Mouse (Mus musculus) retina, postnatal 7 days (tissue): Measurements from ENCODE around the gene Cd4.

Source experiments
- DNase-seq: peaks from one replicate; pipeline ENCODE4 v3.0.0-alpha.2; 2012; ENCODE audit warnings: low read depth, low spot score

Gene Cd4

DNA sequence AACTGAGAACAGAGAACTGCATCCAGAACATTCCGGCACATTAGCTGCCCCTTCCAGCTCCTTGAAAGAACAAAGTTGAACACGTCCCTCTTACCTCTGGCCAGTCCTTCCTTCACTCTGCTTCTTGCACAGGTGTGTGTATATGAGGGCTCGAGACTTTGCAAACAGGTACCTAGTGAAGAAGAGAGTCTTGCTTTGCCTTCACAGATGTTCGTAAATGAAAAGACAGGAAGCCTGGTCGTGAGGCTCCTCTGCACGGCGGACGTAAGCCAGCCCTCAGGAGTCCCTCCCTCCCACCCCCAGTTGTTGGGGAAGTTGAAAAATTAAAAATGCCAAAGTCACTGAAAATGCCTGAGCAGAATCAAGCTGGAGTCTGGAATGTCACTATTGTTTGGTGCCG lies at the start of gene Cd4:
TSS of gene Cd4 (minus strand) at position 236 of the 400 bp plus-strand sequence.
- no peak for DNase-seq

- DNase-seq = no peak
Observed at GRCm38 (mm10) chr6:124937493-124937892, 49.5 kb upstream of the Cd4 start.

DNA sequence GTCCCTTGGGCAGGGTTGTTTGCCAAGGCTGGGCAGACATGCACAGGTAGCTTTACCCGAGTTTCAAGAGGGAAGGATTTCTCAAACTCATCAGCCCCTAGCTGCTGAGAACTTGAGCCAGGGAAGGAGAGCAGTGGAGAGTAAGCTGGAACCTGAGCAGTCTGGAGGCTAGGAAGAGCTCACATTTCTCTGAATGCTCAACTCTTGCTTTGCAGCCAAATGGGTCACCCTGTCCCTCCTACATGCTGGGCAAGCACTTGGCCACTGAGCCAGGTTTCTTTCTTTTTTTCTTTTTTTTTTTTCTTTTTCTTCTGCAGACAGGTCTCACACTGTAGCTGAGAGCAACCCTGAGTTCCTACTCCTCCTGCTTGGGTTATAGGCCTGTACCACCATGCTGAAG lies 48.7 kb upstream of the Cd4 start:
- no peak for DNase-seq

DNA sequence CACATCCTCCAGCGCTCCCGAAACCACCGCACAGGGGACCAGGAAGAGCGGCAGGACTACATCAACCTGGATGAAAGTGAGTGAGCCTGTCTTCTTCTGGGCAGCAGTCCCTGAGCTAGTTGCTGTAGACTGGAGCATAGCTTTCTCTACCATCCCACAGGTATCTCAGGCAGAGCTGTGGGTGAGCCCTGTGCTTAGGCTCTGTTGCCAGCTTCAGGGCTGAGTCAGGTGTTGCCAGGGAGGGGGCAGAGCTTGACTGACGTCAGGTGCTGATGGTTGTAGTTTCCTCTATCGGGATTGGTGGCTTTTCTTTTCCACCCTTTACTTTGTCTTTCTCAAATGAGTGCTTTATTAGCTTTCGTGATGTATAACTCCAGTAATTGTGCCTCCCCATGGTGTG lies 46.6 kb upstream of the Cd4 start:
- DNase-seq = no peak

GRCm38 (mm10) chr6:124933127-124933526 lies 45.1 kb upstream of the Cd4 start:
- no peak for DNase-seq

DNA sequence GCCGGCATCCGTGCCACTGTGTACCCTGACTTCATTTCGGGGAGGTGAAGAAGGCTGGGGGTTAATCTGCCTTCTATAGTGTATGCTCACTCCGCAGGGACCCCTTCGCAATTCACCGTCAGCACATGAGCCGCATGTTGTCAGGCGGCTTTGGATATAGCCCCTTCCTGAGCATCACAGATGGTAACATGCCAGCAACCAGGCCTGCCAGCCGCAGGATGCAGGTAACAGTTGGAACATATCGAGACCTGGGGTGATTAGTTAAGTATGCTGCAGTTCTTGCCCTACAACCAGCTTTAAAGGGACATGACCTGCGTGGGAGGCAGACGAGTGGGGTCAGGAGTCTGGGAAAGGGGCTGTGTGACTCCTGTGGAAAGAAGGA lies 44.3 kb upstream of the Cd4 start:
- DNase-seq = no peak

DNA sequence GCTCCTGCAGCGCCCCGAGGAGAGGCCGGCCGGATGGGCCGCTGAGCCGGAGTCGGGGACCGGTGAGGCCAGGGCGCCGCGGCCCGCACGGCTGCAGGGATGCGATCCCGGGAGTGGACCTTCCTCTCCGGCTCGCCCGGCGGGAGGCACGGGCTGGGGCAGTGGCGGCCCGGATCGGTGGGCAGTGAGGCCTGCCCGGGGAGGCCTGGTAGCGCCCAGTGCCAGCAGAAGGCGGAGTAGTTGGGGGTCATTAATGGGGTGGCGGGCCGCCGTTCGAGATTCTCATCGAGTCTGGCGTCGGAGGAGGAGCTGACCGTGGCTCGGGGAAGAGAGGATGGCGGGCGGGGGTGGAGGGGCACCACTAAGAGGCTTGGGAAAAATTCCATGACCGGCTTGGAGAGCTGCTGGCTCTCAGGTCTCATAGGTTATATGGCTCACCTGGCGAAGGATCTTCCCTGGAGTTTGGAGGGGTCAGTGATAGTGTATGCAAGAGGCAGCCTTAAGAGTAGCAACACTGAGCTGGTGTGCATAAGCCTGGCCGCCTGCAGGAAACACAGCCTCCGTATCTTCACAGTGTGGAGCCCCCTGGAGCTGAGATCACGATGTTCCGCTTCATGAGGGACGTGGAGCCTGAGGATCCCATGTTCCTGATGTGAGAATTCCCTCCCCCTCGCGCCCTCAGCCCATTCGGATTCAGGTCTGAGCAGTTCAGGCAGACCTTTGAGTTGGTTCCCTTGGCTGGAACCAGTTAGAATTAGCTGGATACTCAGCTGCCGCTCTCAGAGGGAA lies 43.7 kb upstream of the Cd4 start:
- DNase-seq = peak; percentile 52

- peak; percentile 98 for DNase-seq
Observed at GRCm38 (mm10) chr6:124930754-124931524, 42.9 kb upstream of the Cd4 start, which contains the start of gene Mlf2. Mlf2 (plus strand) TSS chr6:124931386.

- no peak for DNase-seq
Observed at GRCm38 (mm10) chr6:124930231-124930630, 42.2 kb upstream of the Cd4 start.

DNA sequence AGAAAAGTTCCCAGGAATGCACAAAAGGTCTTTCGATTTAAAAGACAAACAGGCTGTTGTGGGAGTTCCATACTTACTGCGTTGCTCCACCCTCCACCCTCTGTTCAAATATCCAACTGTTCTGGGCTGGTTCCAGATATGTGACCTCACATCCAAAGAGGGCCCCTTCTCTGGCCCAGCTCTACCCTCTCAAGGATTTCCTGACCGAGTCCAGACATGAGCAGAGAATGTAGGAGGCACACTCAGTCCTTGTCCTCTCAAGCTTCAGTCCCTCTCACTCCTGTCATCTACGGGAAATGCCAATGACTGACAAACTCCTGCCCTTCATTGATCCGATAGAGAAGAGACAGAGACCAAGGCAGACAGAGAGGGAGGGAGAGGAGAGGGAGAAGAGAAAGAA lies 37.9 kb upstream of the Cd4 start:
- DNase-seq = no peak

- no peak for DNase-seq
Observed at GRCm38 (mm10) chr6:124925173-124925793, 37.3 kb upstream of the Cd4 start.

DNA sequence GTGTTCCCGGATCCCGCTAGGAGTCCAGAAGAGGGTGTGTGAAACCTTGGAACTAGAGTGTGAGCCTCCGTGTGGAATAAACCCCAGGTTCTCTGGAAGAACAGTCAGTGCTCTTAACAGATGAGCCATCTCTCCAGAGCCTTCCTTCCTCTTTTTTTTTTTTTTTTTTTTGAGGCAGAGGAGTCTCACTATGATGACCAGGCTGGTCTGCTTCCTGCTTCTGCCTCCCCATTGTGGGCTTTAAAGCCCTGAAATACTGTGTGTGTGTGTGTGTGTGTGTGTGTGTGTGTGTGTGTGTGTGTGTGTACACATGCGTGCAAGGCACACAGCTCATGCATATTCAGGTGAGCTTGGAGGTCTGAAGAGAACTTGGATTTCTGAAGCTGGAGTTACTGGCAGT lies 33.5 kb upstream of the Cd4 start:
- DNase-seq = no peak

GRCm38 (mm10) chr6:124920318-124921085 lies 32.5 kb upstream of the Cd4 start:
- no peak for DNase-seq

DNA sequence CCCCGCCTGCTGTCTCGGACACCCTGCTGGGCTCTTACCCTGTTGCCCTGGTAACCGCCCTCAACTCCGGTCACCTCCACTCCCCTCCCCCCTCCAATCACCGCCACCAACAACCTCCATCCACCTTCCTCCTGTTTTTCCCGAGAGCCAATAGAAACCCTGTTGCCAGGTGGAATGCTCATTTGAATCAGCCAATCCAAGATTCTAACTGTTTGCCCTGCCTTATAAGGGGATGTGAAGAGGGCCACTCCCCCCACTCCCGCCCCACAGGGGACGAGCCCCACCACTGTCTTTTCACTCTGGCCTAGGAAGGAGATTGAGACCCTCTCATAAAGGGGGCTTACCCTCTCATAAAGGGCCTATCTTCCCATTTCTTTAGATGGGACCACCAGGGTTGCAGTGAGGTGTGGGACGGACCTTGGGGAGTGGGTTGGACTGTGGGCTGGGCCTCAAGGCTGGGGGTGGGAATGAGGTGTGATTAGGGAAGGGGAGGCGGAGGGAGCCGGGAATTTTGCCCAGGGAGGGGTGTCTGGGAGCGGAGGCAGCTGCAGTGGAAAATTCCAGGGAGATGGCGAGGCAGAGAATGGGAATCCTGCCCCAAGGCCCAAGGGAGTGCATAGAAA lies 31.8 kb upstream of the Cd4 start, which contains the start of gene Ptms:
TSS of gene Ptms (minus strand) at position 409 of the 623 bp plus-strand sequence.
- peak; percentile 79 for DNase-seq

- DNase-seq = no peak
Observed at GRCm38 (mm10) chr6:124918890-124919627, 31.0 kb upstream of the Cd4 start.

GRCm38 (mm10) chr6:124918331-124918690 lies 30.3 kb upstream of the Cd4 start:
- no peak for DNase-seq

DNA sequence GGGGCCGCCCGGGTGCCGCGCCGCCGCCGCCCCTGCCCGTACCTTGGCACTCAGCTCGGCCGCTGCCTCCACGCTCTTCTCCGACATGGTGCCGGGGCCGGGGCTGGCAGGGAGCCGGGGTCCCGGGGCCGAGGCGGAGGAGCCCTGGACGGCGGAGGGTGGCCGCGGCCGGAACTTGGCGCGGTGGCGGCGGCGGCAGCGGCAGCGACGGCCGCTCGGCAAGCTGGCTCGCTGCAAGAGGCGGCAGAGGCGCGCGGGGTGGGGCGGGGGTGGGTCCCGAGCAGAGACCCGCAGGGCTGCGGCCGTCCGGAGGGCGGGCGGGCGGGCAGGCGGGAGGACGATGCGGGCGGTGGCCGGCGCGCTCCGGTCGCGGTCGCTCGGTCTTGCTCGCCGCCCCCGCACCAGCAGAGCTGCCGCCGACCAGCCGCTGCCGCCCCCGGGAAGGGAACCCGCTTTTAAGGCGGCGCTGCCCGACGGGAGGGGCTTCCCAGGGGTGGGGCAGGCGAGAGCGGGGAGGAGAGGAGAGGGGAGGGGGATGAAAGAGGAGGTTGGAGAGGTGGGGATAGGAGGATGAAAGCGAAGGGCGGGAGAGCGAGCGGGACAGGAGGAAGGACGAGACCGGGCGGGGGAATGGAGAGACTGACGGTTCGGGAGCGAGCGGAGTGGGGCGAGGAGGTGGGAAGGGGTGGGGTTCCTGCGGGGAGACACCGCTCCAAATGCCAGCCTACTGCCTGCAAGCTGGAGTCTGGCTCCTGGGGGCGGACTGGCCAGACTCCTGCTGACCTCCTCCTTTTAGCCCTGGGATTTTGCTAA lies 29.7 kb upstream of the Cd4 start:
- peak; percentile 82 for DNase-seq

DNA sequence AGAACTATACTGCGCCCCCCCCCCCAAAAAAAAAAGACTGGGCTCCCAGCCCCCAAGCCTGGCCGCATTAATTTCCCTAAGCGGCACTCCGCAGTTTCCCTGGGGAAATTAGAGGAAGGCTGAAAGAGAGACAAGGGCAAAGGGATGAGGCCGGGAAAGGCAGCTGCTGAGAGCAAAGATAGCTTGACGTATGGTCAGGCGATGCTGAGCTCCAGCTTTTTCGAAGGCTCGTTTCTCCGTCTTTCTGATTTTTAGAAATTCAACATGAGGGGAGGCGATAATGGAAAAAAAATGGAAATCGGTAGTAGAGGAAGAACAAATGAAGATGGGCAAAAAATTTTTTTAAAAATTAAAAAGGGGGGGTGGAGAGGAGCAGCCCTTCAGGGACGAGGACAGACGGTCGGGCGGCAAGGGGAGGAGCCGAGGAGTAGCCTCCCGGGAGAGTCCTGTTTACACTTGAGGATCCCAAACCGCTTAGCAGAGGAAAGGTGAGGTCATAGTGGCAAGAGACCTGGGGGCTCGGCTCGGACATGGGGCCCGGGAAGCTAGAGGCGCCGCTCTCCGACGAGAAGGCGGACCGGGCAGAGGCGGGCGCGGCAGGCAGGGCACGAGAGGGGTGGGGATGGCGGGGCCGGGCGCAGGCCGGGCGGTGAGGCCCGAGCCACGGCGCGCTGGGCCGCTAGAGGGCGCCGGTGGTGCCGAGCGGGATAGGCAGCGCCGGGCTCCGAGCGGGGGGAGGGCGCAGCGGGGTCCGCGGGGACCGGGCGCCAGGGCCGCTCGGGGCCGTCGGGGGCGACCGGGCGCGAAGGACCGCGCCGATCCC lies 28.9 kb upstream of the Cd4 start:
- DNase-seq = peak; percentile 81
